Mouse (Mus musculus) B cell, adult 62 days (primary cell): ENCODE results near the gene Srgn. TPM values are rescaled to one million over a fixed set of nuclear protein-coding genes. Genes with fewer than 3 reads are reported as not detected.

ENCODE experiments used
- total RNA-seq: library from RNA; stranded (reverse); gene quantifications from 4 replicates; pipeline ENCODE4 v1.2.4, GENCODE M21; 2023

Gene Srgn
- 691 to 743 TPM (median 721 TPM) in 4 replicates for total RNA-seq

DNA sequence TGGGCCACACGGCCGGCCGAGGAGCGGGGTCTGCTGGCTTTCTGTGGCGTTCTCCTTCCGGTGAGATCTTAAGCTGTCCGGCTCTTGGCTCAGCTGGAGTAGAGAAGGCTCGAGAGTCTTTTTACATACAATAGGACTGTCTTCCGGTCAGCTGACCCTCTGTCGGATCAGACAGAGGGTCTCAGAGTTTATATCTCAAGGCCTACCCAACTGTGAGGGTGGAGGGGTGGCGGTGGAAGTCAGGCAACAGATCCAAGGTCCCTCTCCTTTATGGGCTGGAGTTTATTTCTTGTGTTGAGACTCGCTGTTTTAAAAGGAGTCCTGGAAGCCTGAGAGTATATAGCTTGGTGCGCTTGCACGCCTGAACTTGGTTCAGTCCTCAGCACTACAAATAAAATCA, at the start of gene Srgn:
Srgn (minus strand) TSS at position 101 of the 400 bp plus-strand sequence.

DNA sequence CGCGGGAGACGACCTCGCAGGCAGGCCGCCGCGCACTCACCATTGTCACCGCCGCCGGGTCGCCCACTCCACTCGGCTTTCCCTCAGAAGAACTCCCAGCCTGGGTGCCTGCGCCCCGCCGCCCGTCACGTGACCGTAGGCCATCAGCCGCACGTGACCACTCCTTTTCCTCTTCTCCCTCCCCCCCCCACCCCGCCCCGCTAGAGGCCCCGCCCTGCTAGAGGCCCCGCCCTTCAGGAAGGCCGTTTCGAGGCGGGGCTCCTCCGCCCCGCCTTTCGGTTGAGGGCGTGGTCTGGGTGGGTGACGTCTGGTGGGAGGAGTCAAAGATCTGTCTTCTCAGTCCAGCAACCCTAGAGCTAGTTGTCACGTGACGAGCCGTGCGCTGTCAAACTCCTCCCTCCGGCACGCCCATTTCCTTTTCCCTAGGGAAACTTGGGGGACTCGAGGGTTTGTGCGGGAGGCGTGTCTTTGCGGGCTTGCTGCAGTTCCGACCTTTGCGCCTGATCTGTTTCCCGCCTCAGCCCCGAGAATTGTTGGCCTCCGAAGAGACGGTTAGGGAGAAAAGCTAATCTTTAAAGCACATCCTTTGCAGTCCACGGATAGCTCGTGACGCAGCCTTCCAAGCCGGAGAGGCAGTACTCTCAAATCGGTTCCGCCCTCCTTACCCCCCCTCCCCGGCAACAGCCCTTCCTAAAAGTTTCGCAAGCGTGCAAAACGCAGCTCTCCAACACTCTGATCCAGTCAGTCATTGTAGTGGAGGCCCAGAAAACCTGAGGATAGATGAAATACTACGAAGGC, 40.4 kb downstream of the Srgn start, which contains the start of gene Vps26a:
Vps26a (minus strand) TSS at position 188 of the 798 bp plus-strand sequence.

DNA sequence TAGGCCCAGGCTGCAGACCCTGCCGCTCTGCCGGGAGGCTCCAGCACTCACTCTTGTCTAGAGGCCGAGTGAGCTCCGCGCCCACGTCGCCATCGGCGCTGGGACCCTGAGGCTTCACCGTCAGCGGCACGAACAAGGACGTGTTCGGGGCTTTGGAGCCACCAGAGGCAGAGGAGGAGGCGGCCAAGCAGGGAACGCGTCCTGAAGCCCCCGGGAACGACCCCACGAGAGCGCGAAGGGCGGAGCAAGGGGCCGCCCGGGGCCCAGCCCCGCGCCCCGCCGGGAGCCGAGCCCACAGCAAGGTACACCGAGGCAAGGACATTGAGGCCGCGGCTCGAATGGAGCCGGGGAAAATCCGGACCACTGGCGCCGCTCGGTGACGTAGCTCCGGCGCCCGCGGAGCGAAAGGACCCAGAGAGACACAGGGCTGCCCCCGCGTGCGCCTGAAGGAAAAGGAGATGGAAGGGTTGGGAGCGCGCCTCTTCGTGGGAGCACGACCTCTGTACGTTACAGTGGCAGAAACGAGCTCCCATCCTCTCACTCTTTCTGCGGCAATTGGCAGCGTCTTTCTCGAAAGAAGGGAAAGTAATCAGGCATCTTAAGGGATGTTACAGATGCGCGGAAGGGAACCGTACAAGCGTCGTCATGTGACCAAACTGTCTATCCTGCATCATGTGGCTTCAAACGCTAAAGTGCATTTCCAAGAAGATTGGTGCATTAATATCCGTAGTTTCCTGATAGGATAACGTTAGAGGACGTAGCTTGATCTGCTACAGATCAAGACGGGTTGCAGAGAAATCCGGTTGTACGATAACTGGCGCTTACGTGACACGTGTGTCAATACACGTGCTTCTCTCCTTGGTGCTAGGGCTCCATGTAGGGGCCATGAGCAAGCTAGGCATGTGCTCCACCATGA, 77.6 kb downstream of the Srgn start, which contains the start of the genes 4930507D05Rik and Supv3l1:
4930507D05Rik (plus strand) TSS at position 126 of the 916 bp plus-strand sequence.
Supv3l1 (minus strand) TSS at position 375 of the 916 bp plus-strand sequence.

Other genes with a start within 250 kb of the Srgn start
- 32.2 to 37.0 TPM (median 33.7 TPM) in 4 replicates for gene Hk1, start 147.5 kb downstream of the Srgn start, total RNA-seq
- not detected in 4 replicates for gene Hkdc1, start 105.0 kb downstream of the Srgn start, total RNA-seq
- gene 4930507D05Rik, start 78.0 kb downstream of the Srgn start, total RNA-seq: 0.31 to 0.72 TPM (median 0.64 TPM) in 4 replicates
- gene Supv3l1, start 77.7 kb downstream of the Srgn start, total RNA-seq: 25.9 to 30.0 TPM (median 26.8 TPM) in 4 replicates
- 34.2 to 36.3 TPM (median 35.3 TPM) in 4 replicates for gene Vps26a, start 40.6 kb downstream of the Srgn start, total RNA-seq
- 23.1 to 31.8 TPM (median 26.9 TPM) in 4 replicates for gene Kif1bp, start 51.0 kb upstream of the Srgn start, total RNA-seq
- 153 to 161 TPM (median 158 TPM) in 4 replicates for gene Ddx21, start 74.8 kb upstream of the Srgn start, total RNA-seq
- gene Ddx50, start 123.8 kb upstream of the Srgn start, total RNA-seq: 150 to 167 TPM (median 153 TPM) in 4 replicates
- gene Stox1, start 198.7 kb upstream of the Srgn start, total RNA-seq: 0.25 TPM in 1 of 4 replicates, not detected in the others